Mouse (Mus musculus) skeletal muscle tissue, adult 2 months (tissue): ENCODE data around the gene Gmpr2.

Experiments
- DNase-seq: peaks from one replicate; pipeline ENCODE4 v3.0.0-alpha.2; 2012; ENCODE audit warnings: low read depth, low spot score

The Gmpr2 gene

DNA sequence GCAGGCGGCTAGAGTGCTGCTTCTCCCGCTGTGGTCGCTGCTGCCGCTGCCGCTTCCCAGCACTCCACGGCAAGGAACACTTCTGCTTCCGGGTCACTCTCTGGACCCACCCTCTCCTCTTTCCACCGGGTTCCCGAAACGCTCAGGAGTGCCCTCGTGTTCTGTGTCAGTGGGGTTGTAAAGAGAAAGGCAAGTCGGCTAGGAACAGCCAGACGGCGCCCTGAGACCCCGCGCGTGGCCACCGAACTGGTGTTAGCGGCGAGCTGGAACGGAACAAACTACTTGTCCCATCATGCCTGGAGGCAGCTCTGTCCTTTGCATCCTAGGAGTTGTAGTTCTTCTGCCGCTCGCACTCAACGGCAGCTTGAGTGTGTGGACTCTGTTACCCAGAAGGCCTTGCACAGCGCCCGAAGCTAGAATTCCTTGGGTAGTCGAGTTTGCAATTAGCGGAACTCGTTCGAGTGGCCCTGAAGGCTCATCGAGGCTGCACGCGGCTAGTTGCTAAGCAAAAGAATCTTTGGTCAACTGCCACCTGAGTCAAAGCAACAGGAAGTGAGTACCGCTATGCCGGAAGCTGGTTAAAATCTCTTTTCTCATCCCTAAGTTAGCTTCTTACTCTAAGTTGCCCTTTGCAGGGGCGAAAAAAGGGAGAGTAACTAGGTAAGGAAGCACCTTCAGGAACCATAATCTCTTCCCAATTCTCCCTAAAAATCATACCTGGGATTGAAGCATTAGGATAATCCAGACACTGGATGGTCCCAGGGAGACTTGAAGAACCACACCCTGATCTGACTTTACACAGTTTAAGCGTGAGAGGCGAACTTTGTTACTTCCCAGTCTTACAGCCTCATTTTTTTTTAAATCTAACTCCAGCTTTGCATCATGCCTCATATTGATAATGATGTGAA, at the start of gene Gmpr2, which contains the start of gene Nedd8:
Gene Gmpr2, plus strand, starts transcription at position 109 of the 908 bp plus-strand sequence.
Gene Nedd8, minus strand, starts transcription at position 292 of the 908 bp plus-strand sequence.
- DNase-seq, result peak; percentile 91

DNA sequence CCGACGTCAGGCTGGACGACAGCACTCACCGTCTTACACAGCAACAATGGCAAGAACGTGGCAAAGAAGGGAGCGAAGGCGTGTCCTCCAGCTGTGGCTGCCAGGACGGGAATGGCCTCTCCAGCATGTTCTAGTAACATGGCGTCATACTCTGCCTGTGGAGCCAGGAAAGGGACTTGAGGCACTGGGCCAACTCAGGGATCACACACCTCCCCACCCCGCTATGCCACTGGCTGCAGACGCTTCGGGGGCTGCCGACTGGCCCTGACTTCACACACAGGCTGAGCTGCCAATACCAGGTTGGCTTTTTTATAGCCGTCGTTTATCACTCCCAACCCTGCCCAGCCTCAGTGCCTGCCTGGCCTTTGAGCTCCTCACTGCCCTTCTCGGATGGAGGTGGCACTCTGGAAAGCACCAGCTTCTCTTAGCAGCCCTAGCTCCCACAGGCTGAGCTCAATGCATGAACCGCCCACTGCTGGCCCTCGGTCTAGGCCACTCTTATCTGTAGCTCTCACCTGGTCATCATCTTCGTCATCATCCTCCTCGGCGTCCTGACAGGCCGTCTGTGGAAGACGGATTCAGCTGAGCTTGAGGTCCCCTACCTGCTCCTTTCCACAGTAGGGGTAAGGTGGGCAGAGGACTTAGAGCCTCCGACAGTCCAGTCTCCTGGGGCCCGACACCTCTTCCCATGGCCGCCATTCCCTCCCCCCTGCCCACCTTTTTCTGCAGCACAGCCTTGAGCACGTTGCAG, 43.5 kb upstream of the Gmpr2 start:
- no peak for DNase-seq

DNA sequence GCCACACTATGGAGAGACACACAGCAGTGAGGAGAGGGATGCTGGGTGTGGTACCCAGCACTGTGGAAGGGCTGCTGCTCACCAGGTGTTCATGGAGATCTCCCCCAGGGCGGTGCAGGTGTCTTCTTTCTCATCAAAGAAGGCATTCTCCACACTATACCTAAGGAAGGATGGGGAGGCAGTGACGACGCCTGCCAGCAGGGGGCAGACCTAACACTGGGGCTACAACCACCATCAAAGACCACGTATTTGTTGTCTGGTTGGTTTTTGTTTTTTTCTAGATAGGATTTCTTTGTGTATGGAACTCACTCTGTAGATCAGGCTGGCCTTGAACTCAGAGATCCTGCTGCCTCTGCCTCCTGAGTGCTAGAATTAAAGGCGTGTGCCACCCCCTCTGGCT, 42.4 kb upstream of the Gmpr2 start:
- no peak for DNase-seq

DNA sequence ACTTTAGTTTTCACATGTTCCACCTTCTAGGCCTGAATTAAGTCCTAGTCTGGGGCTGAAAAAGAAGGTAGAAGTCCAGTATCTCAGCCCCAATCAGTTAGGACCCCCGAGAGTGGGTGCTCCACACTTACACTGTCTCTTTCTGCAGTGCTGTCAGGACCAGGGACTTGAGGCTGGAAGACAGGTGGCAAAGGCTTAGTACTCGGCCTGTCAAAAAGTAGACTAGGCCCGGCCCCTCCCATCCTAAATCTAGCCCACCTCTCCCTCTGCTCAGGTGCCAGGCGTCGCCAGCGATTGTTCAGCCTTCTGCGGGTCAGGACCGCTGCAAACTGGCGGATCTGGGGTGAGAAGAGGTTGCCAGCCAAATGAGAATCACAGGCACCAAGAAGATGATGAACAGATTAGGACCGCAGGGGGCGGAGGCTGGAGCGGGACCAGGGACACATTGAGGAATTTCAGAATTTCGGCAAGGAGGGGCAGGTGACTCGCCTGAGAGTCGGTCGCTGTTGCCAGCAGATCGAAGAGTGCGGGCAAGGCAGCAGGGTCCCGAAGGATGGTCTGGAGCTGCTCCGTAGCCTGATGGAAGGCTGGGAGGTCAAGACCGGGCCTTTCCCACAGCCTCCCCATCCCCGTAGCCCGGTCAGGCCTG, 36.7 kb upstream of the Gmpr2 start:
- no peak for DNase-seq

DNA sequence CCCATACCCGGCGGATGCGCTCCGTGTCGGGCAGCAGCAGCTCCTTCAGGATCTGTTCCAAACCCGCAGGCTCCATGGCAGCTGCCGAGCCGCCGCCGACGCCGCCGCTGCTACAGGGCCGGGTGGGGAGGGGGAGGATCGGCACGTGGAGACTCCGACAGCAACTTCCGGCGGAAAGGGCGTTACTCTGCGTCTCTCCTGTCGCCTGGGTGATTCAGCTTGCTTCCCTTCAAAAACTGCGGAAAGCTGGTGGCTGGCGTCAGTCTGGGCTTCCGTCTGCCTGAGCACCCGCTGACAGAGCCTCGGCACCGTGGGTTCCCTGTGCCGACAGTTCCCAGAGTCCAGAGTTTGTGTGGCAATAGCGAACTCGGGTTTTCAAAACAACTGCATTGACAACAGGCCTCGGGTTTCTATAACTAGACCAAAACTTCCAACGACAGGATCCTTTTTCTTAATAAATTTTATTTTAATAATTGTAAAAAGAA, 36.2 kb upstream of the Gmpr2 start, which contains the start of gene Ipo4:
Gene Ipo4, minus strand, starts transcription at position 435 of the 485 bp plus-strand sequence.
- peak; percentile 78 for DNase-seq

DNA sequence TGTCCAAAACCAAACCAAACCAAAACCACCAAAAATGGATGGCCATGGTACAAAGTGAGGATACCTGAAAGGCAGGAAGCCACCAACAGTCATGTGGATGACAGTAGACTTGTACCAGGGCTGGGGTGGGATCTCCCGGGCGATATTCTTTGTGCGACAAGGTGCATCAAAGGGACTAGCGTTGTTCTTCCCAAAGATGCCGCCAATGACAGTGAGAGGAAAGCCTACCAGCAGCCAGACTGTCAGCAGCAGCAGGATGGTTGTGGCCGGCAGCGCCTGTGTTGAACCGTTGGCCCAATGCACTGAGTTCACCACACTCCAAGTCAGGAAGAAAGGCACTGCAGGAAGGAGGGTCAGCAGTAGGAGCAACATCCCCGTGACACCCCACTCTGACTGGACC, 33.9 kb upstream of the Gmpr2 start, which contains the start of gene Gm49378:
Gene Gm49378, minus strand, starts transcription at position 101 of the 400 bp plus-strand sequence.
- no peak for DNase-seq

DNA sequence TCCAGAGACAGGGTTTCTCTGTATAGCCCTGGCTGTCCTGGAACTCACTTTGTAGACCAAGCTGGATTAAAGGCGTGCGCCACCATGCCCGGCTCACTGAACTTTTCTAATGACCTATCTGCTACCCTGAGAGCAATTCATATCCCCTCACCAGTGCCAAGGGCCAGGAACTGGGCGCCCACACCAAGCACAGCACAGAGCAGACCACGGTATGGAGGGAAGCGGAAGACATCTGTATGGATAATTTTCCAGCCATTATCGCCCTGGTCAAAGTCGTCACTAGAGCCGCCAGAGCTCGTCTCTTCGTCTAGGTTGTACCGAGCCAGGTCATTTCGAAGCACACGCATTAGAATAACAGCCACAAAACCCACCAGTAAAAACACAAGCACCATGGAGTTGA, 30.9 kb upstream of the Gmpr2 start:
- DNase-seq, result no peak

DNA sequence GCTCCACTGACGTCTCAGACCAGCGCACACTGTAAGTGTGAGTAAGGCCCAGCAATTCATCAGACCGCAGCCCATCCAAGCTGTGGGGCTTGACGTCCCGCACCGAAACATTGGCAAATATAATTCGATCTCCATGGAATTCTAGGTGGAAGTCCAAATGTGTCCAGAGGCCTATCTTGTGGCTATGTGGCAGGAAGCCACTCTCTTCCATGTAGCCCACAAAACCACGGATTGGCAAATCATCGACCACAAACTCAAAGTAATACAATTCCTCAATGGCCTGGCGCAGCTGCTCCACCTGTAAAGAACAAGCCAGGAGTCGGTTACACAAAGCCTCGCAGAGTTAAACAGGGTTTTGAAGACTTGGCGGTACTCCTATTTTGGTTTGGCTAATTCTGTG, 30.4 kb upstream of the Gmpr2 start:
- no peak for DNase-seq

DNA sequence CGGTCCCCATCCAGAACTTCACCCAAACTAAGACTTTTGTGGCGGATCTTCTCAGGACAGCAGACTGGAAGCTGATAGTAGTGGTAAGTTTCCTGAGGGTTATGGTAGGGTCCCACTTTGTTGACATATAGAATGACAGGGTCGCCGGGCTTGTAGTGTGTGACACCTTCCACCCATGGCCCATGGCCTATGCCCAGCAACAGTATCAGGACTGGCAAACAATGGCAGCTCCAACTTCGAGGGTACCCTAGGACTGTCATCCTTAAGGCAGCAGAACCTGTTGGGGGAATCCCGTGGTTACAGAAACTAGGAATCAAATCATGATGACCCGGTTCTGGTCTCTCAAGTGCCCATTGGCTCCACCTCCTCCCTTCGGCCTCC, 29.1 kb upstream of the Gmpr2 start:
- DNase-seq, result no peak

DNA sequence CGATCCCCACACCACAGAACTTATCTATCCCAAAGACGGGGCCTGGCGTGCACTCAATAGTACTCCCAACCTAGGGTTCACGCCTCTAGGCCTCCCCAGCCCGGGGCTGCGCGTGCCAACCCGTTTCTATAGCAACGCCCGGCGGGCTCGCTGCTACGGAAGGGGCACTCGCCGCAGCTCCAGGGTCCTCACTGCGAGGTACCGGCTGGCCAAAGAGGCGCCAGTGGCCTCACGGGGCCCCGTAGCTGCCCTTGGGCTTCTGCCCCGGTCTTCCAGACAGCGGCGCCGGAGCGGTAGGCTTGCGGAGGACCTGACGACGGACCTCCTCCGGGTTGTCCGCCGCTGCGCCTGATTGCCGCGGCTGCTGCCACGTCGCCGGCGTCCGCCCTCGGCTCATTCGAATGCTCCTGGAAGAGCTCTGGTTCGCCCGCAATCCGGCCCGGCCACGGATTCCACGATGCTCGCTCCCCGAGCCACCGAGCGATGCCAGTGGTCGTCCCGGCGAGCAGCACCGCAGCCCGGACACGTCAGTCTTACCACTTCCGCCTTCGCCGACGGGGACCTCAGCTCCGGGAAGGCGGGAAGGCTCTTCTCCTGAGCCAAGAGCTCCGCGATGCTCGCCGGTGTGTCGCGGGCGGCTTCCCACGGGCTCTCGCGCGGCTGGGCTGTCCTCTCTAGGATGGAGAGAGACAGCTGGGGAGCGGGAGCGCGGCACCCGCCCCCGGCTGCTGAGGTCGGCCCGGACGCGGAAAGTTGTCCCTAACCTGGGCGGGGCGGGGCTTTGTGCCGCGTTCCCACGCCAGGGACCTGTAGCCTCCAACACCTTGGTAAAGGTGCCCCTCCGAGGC, 28.5 kb upstream of the Gmpr2 start, which contains the start of gene Tm9sf1:
Gene Tm9sf1, minus strand, starts transcription at position 747 of the 848 bp plus-strand sequence.
- peak; percentile 70 for DNase-seq

DNA sequence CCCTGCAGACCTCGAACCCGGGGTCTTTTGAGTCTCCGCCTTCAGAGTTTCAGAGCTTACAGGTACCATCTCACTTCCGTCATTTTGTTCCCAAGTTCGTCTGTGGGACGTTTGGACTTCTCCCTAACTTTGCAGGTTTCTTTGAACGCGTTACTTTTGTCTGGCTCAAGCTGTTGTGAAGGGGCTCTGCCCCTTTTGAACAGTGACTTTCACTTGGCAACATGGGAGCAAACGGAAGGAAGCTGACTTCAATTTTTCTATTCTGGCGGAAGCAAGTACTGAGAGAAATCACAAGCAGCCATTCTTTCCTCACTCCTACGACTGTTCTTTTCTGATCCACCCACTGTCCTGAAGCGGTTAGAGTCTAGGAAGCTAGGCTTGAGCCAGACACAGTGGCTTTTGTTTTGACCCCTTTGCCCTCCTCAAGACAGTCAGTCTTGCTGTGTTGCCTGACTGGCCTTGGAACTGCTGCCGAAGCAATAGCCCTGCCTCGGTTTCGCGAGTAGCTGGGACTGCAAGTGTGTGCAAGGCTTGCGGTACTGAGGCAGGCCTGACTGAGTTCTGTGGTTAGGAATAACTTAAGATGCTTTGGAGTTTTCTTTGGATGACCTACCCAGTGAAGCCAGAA, 27.4 kb upstream of the Gmpr2 start:
- DNase-seq, result no peak

DNA sequence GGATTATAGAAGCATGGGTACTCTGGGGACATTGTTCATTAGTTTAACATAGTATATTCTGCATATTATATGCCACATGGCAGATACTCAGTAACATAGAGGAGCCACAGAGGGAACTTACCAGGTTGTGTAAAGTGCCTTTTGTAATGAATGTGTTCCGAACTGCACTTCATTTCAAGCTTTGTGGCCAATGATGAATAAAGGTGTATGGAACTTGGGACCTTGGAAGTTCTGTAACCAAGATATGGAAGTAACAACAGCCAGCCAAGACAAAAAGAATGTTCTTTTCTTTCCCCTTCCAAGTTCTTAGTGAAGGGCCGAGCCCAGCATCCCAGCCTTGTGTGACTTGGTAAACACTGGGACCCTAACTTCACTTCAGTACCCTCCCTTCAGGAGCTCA, 21.9 kb upstream of the Gmpr2 start, which contains the start of gene Tssk4:
Gene Tssk4, plus strand, starts transcription at position 301 of the 400 bp plus-strand sequence.
- no peak for DNase-seq

DNA sequence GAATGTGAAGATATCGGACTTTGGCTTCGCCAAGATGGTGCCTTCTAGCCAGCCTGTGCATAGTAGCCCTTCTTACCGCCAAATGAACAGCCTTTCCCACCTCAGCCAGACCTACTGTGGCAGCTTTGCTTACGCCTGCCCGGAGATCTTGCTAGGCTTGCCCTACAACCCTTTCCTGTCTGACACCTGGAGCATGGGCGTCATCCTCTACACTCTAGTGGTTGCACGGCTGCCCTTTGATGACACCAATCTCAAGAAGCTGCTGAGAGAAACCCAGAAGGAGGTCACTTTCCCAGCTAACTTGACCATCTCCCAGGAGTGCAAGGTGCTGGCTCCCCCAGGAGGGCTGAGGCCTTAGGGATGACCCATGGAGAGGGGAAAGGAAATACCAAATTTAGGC, 20.2 kb upstream of the Gmpr2 start:
- DNase-seq, result no peak

DNA sequence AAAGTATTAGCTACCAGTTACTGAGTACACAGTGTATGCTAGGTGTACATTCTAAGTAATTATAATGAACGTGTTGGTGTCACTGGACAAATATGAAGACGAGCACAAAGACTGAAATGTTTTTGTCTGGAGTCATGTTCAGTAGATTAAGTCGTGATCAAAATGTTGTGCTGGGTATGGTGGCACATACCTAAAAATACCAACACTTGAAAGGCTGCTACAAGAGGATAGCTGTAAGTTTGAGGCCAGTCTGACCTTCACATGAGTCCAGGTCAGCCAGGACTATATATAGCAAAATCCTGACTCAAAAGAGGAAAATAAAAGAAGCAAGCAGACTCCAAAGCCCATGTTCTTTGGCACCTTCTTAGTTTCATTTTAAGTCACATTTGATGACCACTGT, 14.8 kb upstream of the Gmpr2 start:
- DNase-seq, result no peak

DNA sequence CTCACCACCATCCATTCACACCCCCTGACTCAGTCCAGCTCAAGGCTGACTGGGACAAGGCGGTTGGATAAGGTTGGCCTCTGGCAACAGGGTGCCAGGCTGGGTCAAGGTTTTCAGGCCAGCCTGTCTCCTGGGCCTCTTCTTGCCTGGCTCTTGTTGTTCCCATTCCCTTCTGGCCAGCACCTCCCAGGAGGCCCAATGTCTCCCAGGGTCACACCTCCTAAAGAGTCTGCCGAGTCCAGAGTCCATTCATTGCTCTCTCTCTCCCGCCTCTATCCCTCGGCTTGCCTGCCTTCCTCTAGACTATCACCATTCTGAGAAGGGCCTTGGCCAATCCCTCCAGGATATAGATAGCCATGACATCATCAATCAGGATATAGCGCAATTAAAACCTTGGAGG, 13.7 kb upstream of the Gmpr2 start:
- DNase-seq, result no peak

DNA sequence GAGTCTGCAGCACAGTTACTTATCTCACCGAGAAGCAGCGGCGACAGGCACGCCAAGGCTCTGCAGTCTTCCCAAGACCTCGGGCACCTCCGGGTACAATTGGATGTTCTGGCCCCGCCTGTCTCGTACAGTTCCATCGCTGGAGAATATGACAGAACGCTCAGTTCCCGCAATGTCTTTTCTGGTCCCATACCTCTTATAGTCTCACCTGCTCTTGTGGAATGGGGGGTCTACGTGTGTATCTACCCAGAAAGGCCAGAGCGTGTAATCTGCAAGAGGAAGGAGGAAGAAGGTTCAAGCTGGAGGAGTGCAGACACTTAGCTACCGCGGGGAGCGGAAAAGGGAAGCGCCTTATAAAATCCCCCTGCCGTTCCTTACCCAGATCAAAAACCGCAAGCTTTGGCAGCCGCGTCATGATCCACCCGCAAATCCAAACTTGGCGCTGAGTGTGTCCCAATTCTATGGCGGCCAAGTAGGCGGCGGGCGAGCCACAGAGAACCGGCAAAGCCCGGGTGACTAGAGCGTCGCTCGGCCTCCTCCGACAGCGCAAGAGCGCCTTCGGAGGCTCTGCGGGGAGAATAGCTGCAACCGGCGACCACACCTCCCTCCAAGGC, 11.7 kb upstream of the Gmpr2 start, which contains the start of gene Mdp1:
Gene Mdp1, minus strand, starts transcription at position 549 of the 614 bp plus-strand sequence.
- DNase-seq, result peak; percentile 59

DNA sequence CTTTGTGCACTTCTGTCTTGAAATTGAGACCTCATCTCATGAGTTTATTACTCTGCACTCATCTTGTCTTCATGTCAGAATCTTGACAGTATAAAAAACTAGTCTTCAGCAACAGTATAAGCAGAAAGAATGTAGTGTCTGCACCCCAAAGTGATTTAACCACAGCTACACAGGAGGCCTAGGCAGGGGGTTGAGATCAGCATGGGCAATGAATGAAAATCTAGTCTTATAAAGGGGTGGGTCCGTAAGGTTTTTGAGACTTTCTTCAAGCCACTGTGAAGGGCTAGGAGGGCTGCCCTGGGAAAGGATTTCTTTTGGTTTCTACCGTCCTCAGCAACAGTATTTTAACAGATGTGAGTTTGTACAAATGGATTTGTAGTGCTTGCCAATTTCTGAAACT, 11.1 kb upstream of the Gmpr2 start:
- DNase-seq, result no peak

DNA sequence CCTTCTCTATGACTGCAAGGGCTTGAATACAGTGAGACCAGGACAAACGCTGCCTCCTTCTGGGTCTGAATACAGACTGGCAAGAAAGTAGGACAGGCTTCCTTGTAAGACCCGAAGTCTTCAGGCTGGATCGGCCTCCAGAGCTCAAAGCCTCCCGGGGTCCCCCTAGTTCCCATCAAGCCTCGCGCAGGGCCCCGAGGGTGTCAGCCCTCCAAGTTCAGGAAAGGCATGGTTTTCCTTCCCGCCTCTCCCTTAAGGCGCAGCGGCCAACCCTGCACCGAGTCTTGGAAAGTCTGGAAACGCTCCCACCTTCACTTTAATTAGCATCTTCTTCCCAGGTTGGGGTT, 282 bp upstream of the Gmpr2 start:
- no peak for DNase-seq

DNA sequence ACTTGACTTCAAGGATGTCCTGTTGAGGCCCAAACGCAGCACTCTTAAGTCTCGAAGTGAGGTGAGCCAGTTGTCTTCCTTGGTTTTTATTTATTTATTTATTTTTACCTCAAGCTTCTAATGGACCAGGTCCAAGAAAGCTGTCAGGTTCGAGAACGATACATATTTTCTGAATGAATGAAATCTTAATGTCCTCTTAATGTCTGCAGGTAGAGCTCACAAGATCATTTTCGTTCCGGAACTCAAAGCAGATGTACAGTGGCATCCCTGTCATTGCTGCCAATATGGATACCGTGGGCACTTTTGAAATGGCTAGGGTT, 960 bp downstream of the Gmpr2 start:
- no peak for DNase-seq

DNA sequence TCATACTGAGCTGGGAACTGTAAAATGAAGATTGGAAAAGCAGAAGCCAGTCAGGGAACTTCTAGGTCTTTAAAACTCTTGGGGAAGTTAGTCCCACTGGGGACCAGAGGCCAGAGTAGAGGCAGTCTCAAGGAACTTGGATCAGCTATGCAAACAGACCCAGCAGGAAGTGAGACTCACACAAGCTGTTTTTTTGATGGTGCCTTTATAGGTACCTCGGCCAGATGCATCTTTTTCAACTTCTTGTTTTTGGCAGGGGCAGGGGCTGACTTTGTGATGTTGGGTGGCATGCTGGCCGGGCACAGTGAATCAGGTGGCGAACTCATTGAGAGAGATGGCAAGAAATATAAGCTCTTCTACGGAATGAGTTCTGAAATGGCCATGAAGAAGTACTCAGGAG, 5.9 kb downstream of the Gmpr2 start:
- no peak for DNase-seq
